Mouse (Mus musculus) MEL (cell line): ENCODE results near the gene Kansl1. TPM values are rescaled to one million over a fixed set of nuclear protein-coding genes. Genes with fewer than 3 reads are reported as not detected.
"Not testable (repeated sequence)": the region's sequence is repeated elsewhere in the genome, so short reads cannot be mapped to it uniquely, and the experiment has no call there.

Source experiments
- DNase-seq: peaks from one replicate; pipeline ENCODE4 v3.0.0; 2011; ENCODE audit warnings: low read depth, low spot score
- H3K27ac ChIP-seq: 2 replicates; pipeline ENCODE4 v1.5.1; 2012; ENCODE audit warnings: low read depth, mild to moderate bottlenecking, control low read depth, low read length, moderate library complexity; ENCODE audit not compliant: control insufficient read depth
- H3K27me3 ChIP-seq, 2 experiments: fragments of 150-350 bp in 1 of 2; sonication (generic) in 1 of 2; 2 replicates each; pipeline ENCODE4 v1.6.1; 2012; ENCODE audit warnings: low read length in 2 of 2, mild to moderate bottlenecking in 2 of 2, improper control_type of control experiment in 1 of 2, moderate library complexity in 1 of 2; ENCODE audit not compliant: insufficient read depth in 2 of 2, control insufficient read depth in 1 of 2
- H3K36me3 ChIP-seq, 2 experiments: 2 replicates each; pipeline ENCODE4 v1.6.1; 2012 to 2014; ENCODE audit warnings: low read length in 2 of 2, improper control_type of control experiment in 1 of 2, inconsistent platforms in 1 of 2, mild to moderate bottlenecking in 1 of 2; ENCODE audit not compliant: insufficient read depth in 2 of 2, control insufficient read depth in 1 of 2
- H3K4me1 ChIP-seq, 2 experiments: fragments of 150-350 bp in 1 of 2; sonication (generic) in 1 of 2; 2 replicates each; pipeline ENCODE4 v1.6.1; 2012; ENCODE audit warnings: low read length in 2 of 2, improper control_type of control experiment in 1 of 2, mild to moderate bottlenecking in 1 of 2; ENCODE audit not compliant: insufficient read depth in 2 of 2, control insufficient read depth in 1 of 2
- H3K4me3 ChIP-seq, 2 experiments: fragments of 150-350 bp in 1 of 2; sonication (generic) in 1 of 2; 2 replicates each; pipeline ENCODE4 v1.5.1; 2012; ENCODE audit warnings: low read depth in 2 of 2, low read length in 2 of 2, mild to moderate bottlenecking in 2 of 2, moderate library complexity in 2 of 2, control low read depth in 1 of 2, improper control_type of control experiment in 1 of 2; ENCODE audit not compliant: control insufficient read depth in 1 of 2, insufficient read depth in 1 of 2
- H3K79me2 ChIP-seq: 2 replicates; pipeline ENCODE4 v1.6.1; 2012; ENCODE audit warnings: mild to moderate bottlenecking, low read length, moderate library complexity; ENCODE audit not compliant: control insufficient read depth, poor library complexity, insufficient read depth
- H3K9ac ChIP-seq: 2 replicates; pipeline ENCODE4 v1.6.1; 2012; ENCODE audit warnings: low read depth, mild to moderate bottlenecking, control low read depth, low read length, moderate library complexity; ENCODE audit not compliant: control insufficient read depth, poor library complexity, severe bottlenecking
- H3K9me3 ChIP-seq: fragments of 150-350 bp; sonication (generic); replicated peaks from 2 replicates; pipeline ENCODE4 v1.6.1; 2012; ENCODE audit warnings: mild to moderate bottlenecking, low read length, improper control_type of control experiment, moderate library complexity; ENCODE audit not compliant: insufficient read depth
- CTCF ChIP-seq, 3 experiments: IDR thresholded peaks in 2 of 3; conservative IDR thresholded peaks in 1 of 3; 2 replicates each; pipeline ENCODE4 v1.5.1; 2011 to 2012; ENCODE audit warnings: low read length in 3 of 3, low read depth in 2 of 3, mild to moderate bottlenecking in 2 of 3, improper control_type of control experiment in 1 of 3, inconsistent platforms in 1 of 3, mixed read lengths in 1 of 3, moderate library complexity in 1 of 3; ENCODE audit not compliant: control insufficient read depth in 1 of 3, insufficient read depth in 1 of 3, poor library complexity in 1 of 3, severe bottlenecking in 1 of 3
- EP300 ChIP-seq, 2 experiments: IDR thresholded peaks; 2 replicates each; pipeline ENCODE4 v1.6.1; 2011; ENCODE audit warnings: improper control_type of control experiment in 2 of 2, low read length in 2 of 2, low read depth in 1 of 2, mild to moderate bottlenecking in 1 of 2
- ETS1 ChIP-seq: IDR thresholded peaks from 2 replicates; pipeline ENCODE4 v1.6.1; 2012; ENCODE audit warnings: low read depth, mild to moderate bottlenecking, inconsistent platforms, low read length, improper control_type of control experiment, moderate library complexity
- GABPA ChIP-seq: IDR thresholded peaks from 2 replicates; pipeline ENCODE4 v1.6.1; 2012; ENCODE audit warnings: low read depth, mild to moderate bottlenecking, inconsistent platforms, low read length, improper control_type of control experiment, moderate library complexity
- GATA1 ChIP-seq: IDR thresholded peaks from 2 replicates; pipeline ENCODE4 v1.6.1; 2011; ENCODE audit warnings: low read depth, low read length, improper control_type of control experiment
- HCFC1 ChIP-seq: IDR thresholded peaks from 2 replicates; pipeline ENCODE4 v1.6.1; 2012; ENCODE audit warnings: low read depth, mild to moderate bottlenecking, inconsistent platforms, low read length, improper control_type of control experiment, moderate library complexity
- MAFK ChIP-seq: IDR thresholded peaks from 2 replicates; pipeline ENCODE4 v1.6.1; 2011; ENCODE audit warnings: low read depth, mild to moderate bottlenecking, low read length, improper control_type of control experiment, borderline replicate concordance
- MEF2A ChIP-seq: IDR thresholded peaks from 2 replicates; pipeline ENCODE4 v1.6.1; 2014; ENCODE audit warnings: low read depth, mild to moderate bottlenecking, inconsistent platforms, low read length, improper control_type of control experiment; ENCODE audit not compliant: poor library complexity, insufficient replicate concordance, severe bottlenecking; ENCODE audit errors: extremely low read depth
- MXI1 ChIP-seq: IDR thresholded peaks from 2 replicates; pipeline ENCODE4 v1.6.1; 2011; ENCODE audit warnings: mild to moderate bottlenecking, low read depth, low read length, improper control_type of control experiment
- MYC ChIP-seq: IDR thresholded peaks from 2 replicates; pipeline ENCODE4 v1.6.1; 2011; ENCODE audit warnings: low read depth, mild to moderate bottlenecking, low read length, improper control_type of control experiment, moderate library complexity
- NRF1 ChIP-seq: IDR thresholded peaks from 2 replicates; pipeline ENCODE4 v1.6.1; 2014; ENCODE audit warnings: low read depth, mild to moderate bottlenecking, inconsistent platforms, low read length, improper control_type of control experiment, moderate library complexity; ENCODE audit not compliant: poor library complexity, insufficient read depth, severe bottlenecking
- RAD21 ChIP-seq: IDR thresholded peaks from 2 replicates; pipeline ENCODE4 v1.6.1; 2011; ENCODE audit warnings: mild to moderate bottlenecking, low read depth, low read length, improper control_type of control experiment
- RCOR1 ChIP-seq: IDR thresholded peaks from 2 replicates; pipeline ENCODE4 v1.6.1; 2012; ENCODE audit warnings: low read depth, mild to moderate bottlenecking, inconsistent platforms, low read length, improper control_type of control experiment
- SIN3A ChIP-seq: IDR thresholded peaks from 2 replicates; pipeline ENCODE4 v1.6.1; 2012; ENCODE audit warnings: low read length, improper control_type of control experiment, inconsistent platforms
- SMC3 ChIP-seq: IDR thresholded peaks from 2 replicates; pipeline ENCODE4 v1.6.1; 2011; ENCODE audit warnings: low read depth, low read length, improper control_type of control experiment
- TAL1 ChIP-seq: IDR thresholded peaks from 2 replicates; pipeline ENCODE4 v1.6.1; 2012; ENCODE audit warnings: mild to moderate bottlenecking, inconsistent platforms, low read length, moderate library complexity, mixed read lengths
- TCF12 ChIP-seq: IDR thresholded peaks from 2 replicates; pipeline ENCODE4 v1.6.1; 2014; ENCODE audit warnings: low read depth, mild to moderate bottlenecking, inconsistent platforms, low read length, improper control_type of control experiment, moderate library complexity
- USF1 ChIP-seq: IDR thresholded peaks from 2 replicates; pipeline ENCODE4 v1.6.1; 2014; ENCODE audit warnings: low read depth, mild to moderate bottlenecking, inconsistent platforms, low read length, improper control_type of control experiment, moderate library complexity
- ZC3H11A ChIP-seq: IDR thresholded peaks from 2 replicates; pipeline ENCODE4 v1.6.1; 2012; ENCODE audit warnings: low read depth, mild to moderate bottlenecking, inconsistent platforms, low read length, improper control_type of control experiment
- ZNF384 ChIP-seq: IDR thresholded peaks from 2 replicates; pipeline ENCODE4 v1.6.1; 2012; ENCODE audit warnings: low read depth, mild to moderate bottlenecking, inconsistent platforms, low read length, improper control_type of control experiment
- polyA plus RNA-seq, 2 experiments: library from polyadenylated mRNA; stranded (reverse) in 1 of 2; unstranded in 1 of 2; fragments of >175 nt in 1 of 2; fragments of >200 nt in 1 of 2; gene quantifications; 2 replicates each; pipeline versions ENCODE4 v1.2.1 to v1.2.4; 2012; ENCODE audit warnings: low replicate concordance in 2 of 2, low read depth in 1 of 2; ENCODE audit not compliant: insufficient read length in 2 of 2, insufficient read depth in 1 of 2, missing spikeins in 1 of 2
- total RNA-seq: library from RNA; depleted of rRNA; stranded (reverse); fragments of 300-350 nt; gene quantifications from 2 replicates; pipeline ENCODE4 v1.2.3, GENCODE M21; 2012

The Kansl1 gene
- total and polyA plus RNA-seq, 3 experiments: 14.9 to 76.3 (median 56.4) TPM

DNA sequence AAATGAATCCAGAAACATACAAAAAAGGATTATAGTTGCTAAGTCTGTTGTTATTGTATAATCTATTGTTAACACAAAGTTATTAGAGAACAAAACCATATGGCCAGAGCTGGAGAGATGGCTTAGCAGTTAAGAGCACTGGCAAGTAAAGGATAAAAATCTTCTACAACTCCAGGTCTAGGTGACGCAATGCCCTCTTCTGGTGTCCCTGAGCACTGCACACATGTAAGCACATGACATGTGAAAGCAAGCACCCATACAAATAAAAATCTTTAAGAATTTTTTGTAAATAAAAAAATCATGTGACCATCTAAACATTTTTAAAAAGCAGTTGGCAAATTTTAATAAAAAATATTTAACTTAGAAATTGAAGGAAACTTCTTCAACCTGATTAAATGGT lies 17.4 kb downstream of the Kansl1 start:
- H3K79me2 ChIP-seq: peaks cover 25% of the 10 kb centered on the region
- DNase-seq: peak; percentile 57
- TF ChIP-seq MAFK (no peak), CTCF (IDR thresholded peaks at IDR 0.05 in 2 of 3, conservative IDR thresholded peaks at IDR 0.05 in 1 of 3; ENCODE audit: control insufficient read depth in 1 of 3, insufficient read depth in 1 of 3, low read depth in 2 of 3, low read length in 3 of 3, poor library complexity in 1 of 3, severe bottlenecking in 1 of 3) (peak; percentile 51 to 58 (median 53)), NRF1 (no peak), SMC3 (peak; percentile 54), USF1 (0 out of 2 replicates have a peak, but pooled peaks have one; percentile 13), RAD21 (peak; percentile 37)
- peaks cover 3 to 24% of the 10 kb centered on the region in 2 experiments for H3K36me3 ChIP-seq
- no peak overlapping the region for H3K27ac ChIP-seq
- no peak overlapping the region for H3K4me3 ChIP-seq
- no peaks in the 10 kb centered on the region for H3K27me3 ChIP-seq
- H3K9ac ChIP-seq: no peak overlapping the region
- peaks cover 11 to 15% of the 10 kb centered on the region in 2 experiments for H3K4me1 ChIP-seq
- no peaks in the 10 kb centered on the region for H3K9me3 ChIP-seq

DNA sequence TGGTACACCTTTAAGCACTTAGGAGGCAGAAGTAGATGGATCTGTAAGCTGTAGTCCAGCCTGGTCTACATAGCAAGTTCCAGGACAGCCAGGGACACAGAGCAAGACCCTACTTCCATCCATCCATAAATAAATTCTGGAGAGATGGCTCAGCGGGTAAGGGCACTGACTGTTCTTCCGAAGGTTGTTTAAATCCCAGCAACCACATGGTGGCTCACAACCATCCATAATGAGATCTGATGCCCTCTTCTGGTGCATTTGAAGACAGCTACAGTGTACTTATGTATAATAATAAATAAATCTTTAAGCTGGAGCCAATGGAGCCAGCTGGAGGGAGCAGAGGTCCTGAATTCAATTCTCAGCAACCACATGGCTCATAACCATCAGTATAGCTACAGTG lies 20.2 kb downstream of the Kansl1 start:
- TF ChIP-seq MYC (0 out of 2 replicates have a peak, but pooled peaks have one; percentile 50), SMC3 (peak; percentile 59), ZC3H11A (peak; percentile 34; the same call in 1 of the 2 replicates), CTCF (IDR thresholded peaks at IDR 0.05 in 2 of 3, conservative IDR thresholded peaks at IDR 0.05 in 1 of 3; ENCODE audit: control insufficient read depth in 1 of 3, insufficient read depth in 1 of 3, low read depth in 2 of 3, low read length in 3 of 3, poor library complexity in 1 of 3, severe bottlenecking in 1 of 3) (peak in 1 of 3 experiments; percentile 57; a peak in 2 of 6 replicates), RAD21 (peak; percentile 30)
- not testable (repeated sequence) for H3K9ac ChIP-seq, H3K9me3 ChIP-seq, H3K27me3 ChIP-seq, H3K4me3 ChIP-seq, H3K27ac ChIP-seq
- peaks cover 35% of the 10 kb centered on the region for H3K79me2 ChIP-seq
- H3K4me1 ChIP-seq: peaks cover 27 to 31% of the 10 kb centered on the region in 2 experiments
- H3K36me3 ChIP-seq: peaks cover 3 to 48% of the 10 kb centered on the region in 2 experiments; a peak in 3 of 4 replicates
- DNase-seq: peak; percentile 36

DNA sequence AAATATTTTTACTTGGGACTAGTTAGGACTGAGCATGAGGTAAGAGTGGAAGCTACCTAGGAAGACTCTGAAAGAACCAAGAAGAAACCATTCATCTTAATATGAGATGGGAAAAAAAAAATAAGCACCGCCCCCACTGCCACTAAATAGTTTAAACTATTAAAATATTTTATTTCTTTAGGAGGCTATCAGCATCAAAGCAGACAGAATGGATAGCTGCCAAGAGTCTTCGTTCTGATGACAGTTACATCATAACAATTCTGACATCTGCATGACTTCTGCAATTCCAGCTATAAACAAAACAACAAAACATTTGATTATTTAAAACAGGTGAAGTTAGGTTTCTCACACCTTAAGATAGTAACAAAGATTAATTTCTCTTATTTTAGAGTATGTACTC lies 23.1 kb downstream of the Kansl1 start:
- H3K9ac ChIP-seq: peak overlapping the region; percentile 20; the same call in 1 of the 2 replicates
- DNase-seq: peak; percentile 95

More for the DNA sequence above, 23.1 kb downstream of the Kansl1 start:
- peaks cover 0 to 43% of the 10 kb centered on the region in 2 experiments; a peak in 2 of 4 replicates for H3K36me3 ChIP-seq
- H3K9me3 ChIP-seq: no peaks in the 10 kb centered on the region
- H3K4me1 ChIP-seq: peaks cover 24 to 32% of the 10 kb centered on the region in 2 experiments
- peak overlapping the region; percentile 26; the same call in 1 of the 2 replicates for H3K27ac ChIP-seq
- H3K4me3 ChIP-seq: no peak overlapping the region
- no peaks in the 10 kb centered on the region for H3K27me3 ChIP-seq
- TF ChIP-seq GABPA (no peak), ZNF384 (peak; percentile 95), MYC (peak; percentile 71; the same call in 1 of the 2 replicates), TAL1 (peak; percentile 76), HCFC1 (peak; percentile 55), ETS1 (peak; percentile 98), MEF2A (no peak), EP300 (IDR thresholded peaks at IDR 0.05; ENCODE audit: low read depth in 1 of 2, low read length in 2 of 2) (peak; percentile 94 to 95), RCOR1 (peak; percentile 63), MXI1 (peak; percentile 46; the same call in 1 of the 2 replicates), TCF12 (peak; percentile 91), GATA1 (peak; percentile 85), SMC3 (no peak), SIN3A (peak; percentile 86; the same call in 1 of the 2 replicates)
- TF ChIP-seq, all 39 proteins: peak for 11
- H3K79me2 ChIP-seq: peaks cover 52% of the 10 kb centered on the region
